Mouse (Mus musculus) forebrain, embryonic 15.5 days (tissue): ENCODE data around the gene Myo1a. TPM values are rescaled to one million over a fixed set of nuclear protein-coding genes. Genes with fewer than 3 reads are reported as not detected.
"Not testable (repeated sequence)": the region's sequence is repeated elsewhere in the genome, so short reads cannot be mapped to it uniquely, and the experiment has no call there.

ENCODE experiments used
- ATAC-seq: fragments of 200-750 bp; cut with Nextera tagmentation; replicated peaks from 2 replicates; pipeline ENCODE4 v1.8.0; 2017; ENCODE audit warnings: mild to moderate bottlenecking, moderate TSS enrichment, moderate library complexity
- H3K27ac ChIP-seq: fragments of 300-500 bp; sonication (generic); replicated peaks from 2 replicates; pipeline ENCODE4 v1.5.1; 2015; ENCODE audit warnings: mild to moderate bottlenecking, inconsistent platforms
- H3K27me3 ChIP-seq: fragments of 300-500 bp; sonication (generic); 2 replicates; pipeline ENCODE4 v1.6.1; 2015; ENCODE audit warnings: inconsistent platforms
- H3K36me3 ChIP-seq: fragments of 300-500 bp; sonication (generic); 2 replicates; pipeline ENCODE4 v1.6.1; 2015; ENCODE audit warnings: mild to moderate bottlenecking, inconsistent platforms
- H3K4me1 ChIP-seq: fragments of 300-500 bp; sonication (generic); 2 replicates; pipeline ENCODE4 v1.6.1; 2015; ENCODE audit warnings: inconsistent platforms
- H3K4me2 ChIP-seq: fragments of 300-500 bp; sonication (generic); replicated peaks from 2 replicates; pipeline ENCODE4 v1.6.1; 2015; ENCODE audit warnings: mild to moderate bottlenecking, inconsistent platforms
- H3K4me3 ChIP-seq: fragments of 300-500 bp; sonication (generic); 2 replicates; pipeline ENCODE4 v1.5.1; 2015; ENCODE audit warnings: mild to moderate bottlenecking, inconsistent platforms
- H3K9ac ChIP-seq: fragments of 300-500 bp; sonication (generic); replicated peaks from 2 replicates; pipeline ENCODE4 v1.6.1; 2015; ENCODE audit warnings: mild to moderate bottlenecking, inconsistent platforms
- H3K9me3 ChIP-seq: fragments of 300-500 bp; sonication (generic); 2 replicates; pipeline ENCODE4 v1.6.1; 2016; ENCODE audit warnings: inconsistent platforms
- WGBS: fragments of 180-500 bp; shearing (Covaris S2); methylation state at CpG from one replicate; pipeline ENCODE4 v1.1.7; 2015; ENCODE audit warnings: mixed read lengths; 5-methylcytosine and 5-hydroxymethylcytosine counted together
- polyA plus RNA-seq: library from polyadenylated mRNA; unstranded; fragments of >200 nt; fragmentation: Nextera tagmentation; extraction: Ambion mirVana; gene quantifications from 2 replicates; pipeline ENCODE4 v1.2.1, GENCODE M21; 2015

Gene Myo1a
- polyA plus RNA-seq, 1 experiment from 2014 or later, result 1.1 TPM

DNA sequence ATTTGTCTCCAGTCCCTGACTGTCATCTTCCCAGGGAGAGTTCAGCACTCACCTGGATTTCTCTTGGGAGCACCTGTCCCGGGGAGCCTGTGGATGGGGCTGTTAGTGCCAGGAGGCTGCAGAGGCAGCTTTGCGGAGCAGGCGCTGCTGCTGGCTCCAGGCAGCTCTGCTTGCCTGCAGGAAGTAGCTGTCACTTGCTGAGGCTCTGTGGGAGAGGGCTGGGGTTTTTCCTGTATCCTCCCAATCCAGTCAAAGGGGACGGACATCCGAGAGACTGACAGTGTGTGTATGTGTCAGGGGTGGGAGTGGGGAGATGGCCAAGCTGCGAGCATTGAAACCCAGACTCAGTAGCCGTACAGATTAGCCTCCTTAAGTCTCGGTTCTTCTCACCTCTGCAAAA, 46.6 kb downstream of the Myo1a start, which contains the start of gene Gpr182:
Gene Gpr182 (minus strand): TSS at position 185 of the 400 bp plus-strand sequence.
- ATAC-seq, result no peak
- H3K4me2 ChIP-seq, result no peak within 1 kb of the TSS
- peaks cover 16% of the 10 kb centered on the region for H3K36me3 ChIP-seq
- no peak within 1 kb of the TSS for H3K4me3 ChIP-seq
- 80% methylated on average over 8 of the region's 8 CpGs for WGBS
- H3K27ac ChIP-seq, result no peak within 1 kb of the TSS
- H3K27me3 ChIP-seq, result no peaks in the 10 kb centered on the region
- H3K4me1 ChIP-seq, result no peaks in the 10 kb centered on the region
- no peak within 1 kb of the TSS for H3K9ac ChIP-seq
- no peaks in the 10 kb centered on the region for H3K9me3 ChIP-seq

DNA sequence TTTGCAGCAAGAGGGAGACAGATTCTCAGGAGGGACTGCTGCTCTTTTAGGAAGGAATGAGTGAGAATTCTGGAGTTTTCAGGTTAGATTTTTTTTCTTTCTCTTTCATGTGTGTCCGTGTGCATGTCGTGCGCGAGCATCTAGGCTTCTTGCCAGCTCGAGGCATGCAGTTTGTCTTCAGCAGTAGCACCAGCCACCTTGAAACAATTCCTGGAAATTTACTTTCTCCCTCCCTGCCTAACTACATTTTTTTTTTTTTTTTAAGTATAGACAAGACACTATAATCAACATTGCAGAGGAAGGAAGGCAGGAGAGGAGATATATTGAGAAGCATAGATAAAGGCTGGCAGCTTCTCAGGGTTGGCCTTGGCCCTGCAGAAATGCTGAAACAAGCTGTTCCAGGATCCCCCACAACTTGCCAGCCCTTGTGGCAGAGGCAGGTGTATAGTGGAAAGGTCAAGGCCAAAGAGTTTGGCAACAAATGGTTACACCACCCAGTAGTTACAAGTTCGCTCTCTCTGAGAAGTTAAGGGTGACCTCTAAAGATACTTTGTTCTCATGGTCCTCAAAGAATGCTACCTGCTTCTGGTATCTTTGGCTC, 49.7 kb downstream of the Myo1a start:
- Histone ChIP-seq H3K4me2 (no peak overlapping the region), H3K4me1 (no peaks in the 10 kb centered on the region), H3K4me3 (no peak overlapping the region), H3K27me3 (no peaks in the 10 kb centered on the region), H3K36me3 (no peaks in the 10 kb centered on the region), H3K9me3 (no peaks in the 10 kb centered on the region), H3K27ac (no peak overlapping the region), H3K9ac (no peak overlapping the region)
- WGBS, result 76% methylated on average over 6 of the region's 6 CpGs
- no peak for ATAC-seq

DNA sequence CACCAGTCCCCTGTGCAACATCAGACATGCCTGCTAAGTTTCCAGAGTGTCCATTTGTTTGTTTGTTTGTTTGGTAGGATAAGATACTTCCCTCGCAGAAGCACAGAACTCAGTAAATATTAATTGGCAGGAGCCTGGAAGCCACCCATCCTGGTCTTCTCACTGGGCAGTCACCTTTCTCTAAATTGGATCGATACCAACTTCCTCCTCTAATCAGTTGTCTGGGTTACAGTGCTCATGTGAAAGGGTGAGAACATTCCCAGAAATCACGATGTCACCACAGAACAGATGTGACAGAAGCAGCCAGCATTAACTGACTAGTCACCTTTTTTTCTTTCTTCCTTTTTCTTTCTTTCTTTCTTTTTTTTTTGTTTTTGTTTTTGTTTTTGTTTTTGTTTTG, 50.3 kb downstream of the Myo1a start:
- H3K36me3 ChIP-seq, result no peaks in the 10 kb centered on the region
- no peaks in the 10 kb centered on the region for H3K9me3 ChIP-seq
- no peak for ATAC-seq
- WGBS, result 68% methylated on average over 3 of the region's 3 CpGs
- no peak overlapping the region for H3K27ac ChIP-seq
- no peak overlapping the region for H3K4me2 ChIP-seq
- no peaks in the 10 kb centered on the region for H3K27me3 ChIP-seq
- no peak overlapping the region for H3K9ac ChIP-seq
- H3K4me3 ChIP-seq, result no peak overlapping the region
- no peaks in the 10 kb centered on the region for H3K4me1 ChIP-seq

DNA sequence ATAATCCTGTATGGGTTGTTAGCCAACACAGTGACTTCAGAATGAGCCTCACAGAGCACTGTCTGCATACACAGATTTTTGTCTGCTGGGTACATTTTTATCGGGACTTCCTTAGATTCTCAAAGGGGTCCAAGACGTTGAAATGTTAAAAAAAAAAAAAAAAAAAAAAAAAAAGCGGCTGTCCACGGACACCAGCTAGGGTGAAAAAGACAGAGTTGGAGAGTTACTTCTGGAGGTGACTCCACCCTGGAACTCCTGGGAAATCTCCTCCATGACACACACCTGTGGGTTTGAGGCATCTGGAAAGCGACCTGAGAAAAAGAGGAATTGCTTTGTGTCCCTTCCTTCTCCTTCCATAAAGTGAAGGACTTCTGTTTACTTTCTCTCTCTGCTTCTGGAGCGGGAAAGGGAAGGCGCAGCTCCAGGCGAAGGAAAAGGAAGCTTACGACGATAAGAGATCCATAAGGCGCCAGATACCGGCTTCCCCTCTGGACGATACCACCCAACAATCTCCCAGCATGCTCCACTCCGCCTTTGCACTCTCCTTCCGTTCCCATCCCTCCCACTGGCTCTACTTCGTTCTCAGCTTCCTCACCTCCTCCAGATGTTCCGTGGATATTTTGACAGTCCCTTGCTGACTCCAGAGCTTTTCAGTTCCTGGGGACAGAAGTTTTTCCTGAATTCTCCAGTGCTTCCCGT, 50.9 kb downstream of the Myo1a start:
- H3K4me1 ChIP-seq, result no peaks in the 10 kb centered on the region
- no peak overlapping the region for H3K9ac ChIP-seq
- H3K27me3 ChIP-seq, result no peaks in the 10 kb centered on the region
- ATAC-seq, result no peak
- H3K4me3 ChIP-seq, result no peak overlapping the region
- H3K36me3 ChIP-seq, result no peaks in the 10 kb centered on the region
- no peak overlapping the region for H3K27ac ChIP-seq
- no peak overlapping the region; the same call in 1 of the 2 replicates for H3K4me2 ChIP-seq
- H3K9me3 ChIP-seq, result no peaks in the 10 kb centered on the region
- 65% methylated on average over 18 of the region's 18 CpGs for WGBS

DNA sequence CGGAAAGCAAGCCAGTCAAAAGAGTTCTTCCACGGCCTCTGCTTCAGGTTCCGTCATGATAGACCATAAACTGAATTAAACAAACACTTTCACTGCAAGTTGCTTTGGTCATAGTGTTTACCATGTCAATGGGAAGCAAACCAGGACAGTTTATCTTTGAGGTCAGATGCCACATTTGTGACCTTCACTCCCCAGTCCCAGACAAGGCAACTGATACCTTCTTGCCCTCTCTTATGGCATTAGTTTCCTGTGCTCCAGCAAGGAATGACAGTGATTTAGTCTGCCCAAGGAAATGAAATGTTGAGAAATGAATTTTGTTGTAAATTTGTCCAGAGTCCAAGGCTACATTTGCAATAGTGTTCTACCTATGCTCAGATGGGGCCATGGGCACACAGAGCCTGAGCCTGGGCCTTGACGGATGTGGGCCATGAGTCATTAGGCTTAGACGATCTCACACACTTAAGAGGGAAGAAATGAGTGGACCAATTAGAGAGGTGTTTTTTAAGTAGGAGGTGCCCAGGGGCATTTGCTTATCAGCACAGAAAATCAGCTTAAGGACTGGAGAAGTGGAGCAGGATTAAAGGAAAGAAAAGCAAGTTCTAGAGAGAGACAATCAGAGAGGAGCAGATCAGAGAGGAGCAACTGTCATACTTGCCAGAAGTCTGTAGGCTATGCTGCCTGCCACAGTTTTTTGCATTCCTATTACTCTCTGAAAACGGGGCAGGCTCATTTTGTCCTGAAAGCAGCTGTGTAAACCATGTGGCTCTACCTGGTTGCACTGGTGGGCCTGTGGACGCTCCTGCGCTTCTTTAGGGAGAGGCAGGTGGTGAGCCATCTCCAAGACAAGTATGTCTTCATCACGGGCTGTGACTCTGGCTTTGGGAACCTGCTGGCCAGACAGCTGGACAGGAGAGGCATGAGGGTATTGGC, 54.5 kb downstream of the Myo1a start, which contains the start of the genes Rdh1 and Rdh16f1:
Gene Rdh1 (plus strand): TSS at position 541 of the 930 bp plus-strand sequence.
Gene Rdh16f1 (plus strand): TSS at position 607 of the 930 bp plus-strand sequence.
- ATAC-seq, result no peak
- no peaks in the 10 kb centered on the region for H3K27me3 ChIP-seq
- H3K9ac ChIP-seq, result no peak within 1 kb of the TSS
- no peaks in the 10 kb centered on the region for H3K4me1 ChIP-seq
- no peak within 1 kb of the TSS for H3K4me2 ChIP-seq
- H3K36me3 ChIP-seq, result no peaks in the 10 kb centered on the region
- no peaks in the 10 kb centered on the region for H3K9me3 ChIP-seq
- H3K4me3 ChIP-seq, result no peak within 1 kb of the TSS
- H3K27ac ChIP-seq, result no peak within 1 kb of the TSS
- WGBS, result 75% methylated on average over 9 of the region's 9 CpGs

DNA sequence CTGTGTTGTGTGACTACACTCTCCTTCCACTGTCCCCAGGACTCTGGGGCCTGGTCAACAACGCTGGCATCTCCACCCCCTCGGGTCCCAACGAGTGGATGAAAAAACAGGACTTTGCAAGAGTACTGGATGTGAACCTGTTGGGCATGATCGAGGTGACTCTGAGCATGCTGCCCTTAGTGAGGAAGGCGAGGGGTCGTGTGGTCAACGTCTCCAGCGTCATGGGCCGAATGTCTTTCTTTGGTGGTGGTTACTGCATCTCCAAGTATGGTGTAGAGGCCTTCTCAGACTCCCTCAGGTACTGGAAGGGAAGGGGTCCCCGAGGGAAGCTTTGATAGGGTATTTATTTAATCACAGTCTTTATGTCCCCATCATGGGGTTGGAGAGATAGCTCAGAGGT, 58.0 kb downstream of the Myo1a start:
- H3K4me3 ChIP-seq, H3K9ac ChIP-seq, H3K4me1 ChIP-seq, ATAC-seq, H3K36me3 ChIP-seq, H3K27me3 ChIP-seq, H3K9me3 ChIP-seq, H3K4me2 ChIP-seq, H3K27ac ChIP-seq: not testable (repeated sequence)
- 88% methylated on average over 10 of the region's 10 CpGs for WGBS

DNA sequence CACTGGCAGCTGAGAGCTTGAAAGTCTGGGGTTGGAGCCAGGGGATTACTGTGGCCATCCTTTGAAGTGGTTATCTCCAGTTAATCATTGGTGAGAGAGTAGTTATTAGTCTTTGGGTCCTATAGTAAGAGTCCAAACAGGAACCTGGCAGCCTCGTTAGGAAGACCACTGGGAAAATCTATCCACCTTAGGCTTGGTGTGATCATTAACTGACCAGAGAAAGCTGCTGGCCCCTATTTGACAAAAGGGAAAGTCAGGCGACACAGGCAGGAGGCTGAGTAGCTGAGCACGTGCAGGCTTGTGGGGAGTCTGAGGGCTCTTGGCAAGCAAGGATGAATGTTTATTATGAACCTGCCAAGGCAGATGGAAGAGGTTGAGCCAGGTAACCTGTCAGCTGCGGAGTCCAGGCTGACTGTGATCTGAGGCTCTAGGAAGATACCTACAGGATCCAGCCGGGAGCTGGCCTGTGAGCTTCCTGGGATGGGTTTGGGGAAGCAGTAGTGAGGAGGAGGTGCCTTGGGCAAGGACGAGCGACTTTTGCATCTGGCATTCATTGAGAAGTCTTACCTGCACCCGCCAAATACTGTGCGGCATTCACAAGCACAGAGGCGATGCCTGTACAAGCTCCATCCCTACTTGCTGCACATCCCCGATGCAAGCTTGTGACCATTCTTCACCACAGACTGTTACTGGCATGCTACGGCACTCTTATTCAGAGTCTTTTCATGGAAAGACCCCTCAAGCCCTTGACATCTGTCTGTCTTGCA, 59.1 kb downstream of the Myo1a start:
- WGBS, result 62% methylated on average over 12 of the region's 12 CpGs
- no peaks in the 10 kb centered on the region for H3K4me1 ChIP-seq
- ATAC-seq, result no peak

DNA sequence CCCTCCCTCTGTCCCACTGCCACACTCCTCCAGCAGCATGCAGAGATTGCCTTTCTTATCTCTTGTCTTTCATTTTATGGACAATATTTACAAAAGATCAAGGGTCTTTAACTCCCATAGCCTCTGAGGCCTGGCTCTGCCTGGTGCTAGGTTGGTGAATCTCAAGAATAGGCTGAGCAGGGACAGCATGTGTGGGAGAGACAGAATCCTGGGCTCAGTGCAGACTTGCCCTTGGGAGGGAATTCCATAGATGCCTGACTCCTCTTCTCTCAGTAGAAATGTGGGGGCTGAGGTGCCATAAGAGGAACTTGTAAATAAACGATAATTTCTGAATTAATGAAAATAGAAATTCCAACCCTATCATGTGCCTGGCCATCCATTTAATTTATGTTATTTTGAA, 61.6 kb downstream of the Myo1a start:
- H3K9ac ChIP-seq, result no peak overlapping the region
- H3K27me3 ChIP-seq, result no peaks in the 10 kb centered on the region
- no peak for ATAC-seq
- H3K27ac ChIP-seq, result no peak overlapping the region
- H3K36me3 ChIP-seq, result no peaks in the 10 kb centered on the region
- 86% methylated on average over 1 of the region's 1 CpGs for WGBS
- no peaks in the 10 kb centered on the region for H3K4me1 ChIP-seq
- H3K9me3 ChIP-seq, result no peaks in the 10 kb centered on the region
- no peak overlapping the region for H3K4me2 ChIP-seq
- H3K4me3 ChIP-seq, result no peak overlapping the region

More for the DNA sequence above, 59.1 kb downstream of the Myo1a start:
- H3K4me2 ChIP-seq, result no peak overlapping the region
- no peaks in the 10 kb centered on the region for H3K9me3 ChIP-seq
- no peaks in the 10 kb centered on the region for H3K36me3 ChIP-seq
- no peak overlapping the region for H3K4me3 ChIP-seq
- no peak overlapping the region for H3K9ac ChIP-seq
- H3K27ac ChIP-seq, result no peak overlapping the region
- no peaks in the 10 kb centered on the region for H3K27me3 ChIP-seq

Other genes starting within 250 kb of the Myo1a start
- gene Stac3, start 203.5 kb upstream of the Myo1a start, polyA plus RNA-seq, result 1.5 and 1.6 TPM in 2 replicates
- 17.1 and 18.0 TPM in 2 replicates for gene Ndufa4l2, start 190.2 kb upstream of the Myo1a start, polyA plus RNA-seq
- 75.2 and 78.5 TPM in 2 replicates for gene Shmt2, start 182.7 kb upstream of the Myo1a start, polyA plus RNA-seq
- 38.9 and 40.2 TPM in 2 replicates for gene Nxph4, start 170.6 kb upstream of the Myo1a start, polyA plus RNA-seq
- 93.1 and 95.7 TPM in 2 replicates for gene Lrp1, start 84.0 kb upstream of the Myo1a start, polyA plus RNA-seq
- gene Stat6, start 62.2 kb upstream of the Myo1a start, polyA plus RNA-seq, result 3.4 and 3.7 TPM in 2 replicates
- gene Nemp1, start 38.3 kb upstream of the Myo1a start, polyA plus RNA-seq, result 4.8 and 5.8 TPM in 2 replicates
- 2.9 and 3.9 TPM in 2 replicates for gene Nab2, start 36.6 kb upstream of the Myo1a start, polyA plus RNA-seq
- gene Tac2, start 19.3 kb downstream of the Myo1a start, polyA plus RNA-seq, result 4.5 and 6.6 TPM in 2 replicates
- gene Zbtb39, start 34.4 kb downstream of the Myo1a start, polyA plus RNA-seq, result 4.0 and 4.1 TPM in 2 replicates
- gene Gpr182, start 46.6 kb downstream of the Myo1a start, polyA plus RNA-seq, result 0.60 and 0.74 TPM in 2 replicates
- not detected in 2 replicates for gene Rdh1, start 54.6 kb downstream of the Myo1a start, polyA plus RNA-seq
- not detected in 2 replicates for gene Rdh16f1, start 54.6 kb downstream of the Myo1a start, polyA plus RNA-seq
- gene Rdh9, start 71.2 kb downstream of the Myo1a start, polyA plus RNA-seq, result 0.22 and 0.24 TPM in 2 replicates
- gene Rdh16, start 96.0 kb downstream of the Myo1a start, polyA plus RNA-seq, result 0.08 TPM in 1 of 2 replicates, not detected in the other
- not detected in 2 replicates for gene Rdh19, start 144.8 kb downstream of the Myo1a start, polyA plus RNA-seq
- gene Rdh16f2, start 161.3 kb downstream of the Myo1a start, polyA plus RNA-seq, result not detected in 2 replicates
- gene Rdh7, start 183.6 kb downstream of the Myo1a start, polyA plus RNA-seq, result not detected in 2 replicates
- not detected in 2 replicates for gene Sdr9c7, start 193.3 kb downstream of the Myo1a start, polyA plus RNA-seq